Mouse (Mus musculus): ENCODE results near the gene Atf5.
A peak's percentile ranks its signal among the peaks of the same experiment; 100 is the strongest.

The Atf5 gene

GRCm38 (mm10) chr7:44819391-44819790 lies 2.9 kb upstream of the Atf5 start:
- DNase-seq: no peak

- DNase-seq: no peak
Measured at GRCm38 (mm10) chr7:44818751-44819235, 2.3 kb upstream of the Atf5 start.

GRCm38 (mm10) chr7:44818164-44818563 lies 1.7 kb upstream of the Atf5 start:
- DNase-seq: no peak

- DNase-seq: no peak
Measured at GRCm38 (mm10) chr7:44817441-44817840, 983 bp upstream of the Atf5 start.

- DNase-seq: peak; percentile 99
Measured at GRCm38 (mm10) chr7:44815721-44816469, 563 bp downstream of the Atf5 start, which contains the start of the genes Nup62 and Il4i1. TSS of gene Nup62 (plus strand) at chr7:44816088. TSS of gene Il4i1 (plus strand) at chr7:44816387.

- no peak for DNase-seq
Measured at GRCm38 (mm10) chr7:44814952-44815553, 1.4 kb downstream of the Atf5 start.

- no peak for DNase-seq
Measured at GRCm38 (mm10) chr7:44814423-44814822, 2.0 kb downstream of the Atf5 start.

- DNase-seq: no peak
Measured at GRCm38 (mm10) chr7:44813985-44814384, 2.5 kb downstream of the Atf5 start.

GRCm38 (mm10) chr7:44812651-44813325 lies 3.7 kb downstream of the Atf5 start:
- no peak for DNase-seq

- DNase-seq: no peak
Measured at GRCm38 (mm10) chr7:44810819-44811557, 5.5 kb downstream of the Atf5 start.

- DNase-seq: no peak
Measured at GRCm38 (mm10) chr7:44810365-44810764, 6.1 kb downstream of the Atf5 start.

GRCm38 (mm10) chr7:44809466-44809865 lies 7.0 kb downstream of the Atf5 start:
- no peak for DNase-seq

GRCm38 (mm10) chr7:44808927-44809326 lies 7.5 kb downstream of the Atf5 start:
- no peak for DNase-seq

- DNase-seq: no peak
Measured at GRCm38 (mm10) chr7:44792781-44793180, 23.7 kb downstream of the Atf5 start.

- DNase-seq: no peak
Measured at GRCm38 (mm10) chr7:44790066-44790465, 26.4 kb downstream of the Atf5 start.

GRCm38 (mm10) chr7:44789531-44789930 lies 26.9 kb downstream of the Atf5 start:
- no peak for DNase-seq

- no peak for DNase-seq
Measured at GRCm38 (mm10) chr7:44780101-44780500, 36.4 kb downstream of the Atf5 start.

- DNase-seq: no peak
Measured at GRCm38 (mm10) chr7:44776849-44777498, 39.5 kb downstream of the Atf5 start.

GRCm38 (mm10) chr7:44772591-44773204 lies 43.8 kb downstream of the Atf5 start:
- no peak for DNase-seq

GRCm38 (mm10) chr7:44770046-44770578 lies 46.3 kb downstream of the Atf5 start:
- DNase-seq: peak; percentile 65

- no peak for DNase-seq
Measured at GRCm38 (mm10) chr7:44768129-44768528, 48.3 kb downstream of the Atf5 start.
